Mouse (Mus musculus) frontal cortex, adult 2 months (tissue): Measurements from ENCODE around the gene Ap5z1. TPM values are rescaled to one million over a fixed set of nuclear protein-coding genes. Genes with fewer than 3 reads are reported as not detected.

ENCODE experiments used
- DNase-seq, 2 experiments: peaks; one replicate each; pipeline ENCODE4 v3.0.0; 2022; ENCODE audit warnings: low spot score in 1 of 2; ENCODE audit errors: extremely low spot score in 1 of 2
- polyA plus RNA-seq: library from polyadenylated mRNA; depleted of rRNA; stranded (reverse); fragments of >200 nt; gene quantifications from 2 replicates; pipeline ENCODE4 v1.2.3, GENCODE M21; 2012

Gene Ap5z1
- polyA plus RNA-seq, 1 experiment: 30.8 TPM

DNA sequence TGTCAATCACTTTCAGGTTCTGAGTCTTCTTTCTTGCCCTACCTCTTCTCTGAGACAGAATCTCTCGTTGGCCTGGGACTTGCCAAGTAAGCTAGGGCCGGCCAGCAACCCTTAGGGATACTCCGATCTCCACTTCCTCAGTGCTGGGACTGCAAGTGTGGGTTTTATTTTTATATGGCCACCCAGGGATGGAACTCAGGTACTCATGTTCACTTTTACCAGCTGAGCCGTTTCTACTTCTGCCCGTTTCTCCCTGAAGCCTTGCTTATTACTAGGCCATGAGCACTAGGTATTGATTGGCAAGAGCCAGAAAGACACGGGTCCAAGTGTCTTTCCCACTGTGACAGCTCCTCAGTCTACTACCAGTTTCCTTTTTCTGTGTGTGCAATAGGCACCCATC, 733 bp upstream of the Ap5z1 start:
- no peak for DNase-seq

GRCm38 (mm10) chr5:142468375-142468774, 4.6 kb downstream of the Ap5z1 start:
- DNase-seq: no peak

DNA sequence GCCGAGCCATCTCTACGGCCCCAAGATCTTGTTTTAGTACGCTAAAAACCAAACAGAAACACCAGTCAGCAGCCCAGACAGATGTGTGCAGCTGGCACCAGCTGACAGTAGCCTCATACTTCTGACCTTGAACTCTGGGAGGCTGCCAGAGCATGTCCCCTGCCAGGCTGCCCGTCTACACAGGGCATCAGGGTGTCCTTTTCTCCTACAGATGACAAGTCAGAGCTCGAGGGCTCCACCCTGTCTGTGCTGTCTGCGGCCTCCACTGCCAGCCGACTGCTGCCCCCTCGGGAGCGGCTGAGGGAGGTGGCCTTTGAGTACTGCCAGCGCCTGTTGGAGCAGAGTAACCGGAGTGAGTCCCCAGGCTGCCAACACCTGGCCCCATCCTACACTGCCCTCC, 6.1 kb downstream of the Ap5z1 start:
- no peak for DNase-seq

DNA sequence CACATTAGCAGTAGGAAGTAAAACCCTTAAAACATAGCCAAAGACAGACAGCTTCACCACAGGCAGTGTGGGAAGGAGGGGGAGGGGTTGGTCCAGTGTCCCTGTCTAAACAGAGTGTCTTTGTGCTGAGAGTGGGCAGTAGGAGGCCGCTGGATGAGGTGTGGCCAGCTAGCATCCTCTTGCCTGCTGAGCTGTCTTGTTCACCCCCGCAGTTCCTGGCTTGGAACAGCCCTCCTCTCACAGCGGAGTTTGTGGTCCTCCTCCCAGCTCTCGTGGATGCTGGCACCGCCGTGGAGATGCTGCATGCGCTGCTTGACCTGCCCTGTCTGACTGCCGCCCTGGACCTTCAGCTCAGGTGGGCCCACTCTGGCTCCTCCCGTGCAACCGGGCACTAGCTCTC, 10.0 kb downstream of the Ap5z1 start:
- peak; percentile 60 to 73 for DNase-seq

DNA sequence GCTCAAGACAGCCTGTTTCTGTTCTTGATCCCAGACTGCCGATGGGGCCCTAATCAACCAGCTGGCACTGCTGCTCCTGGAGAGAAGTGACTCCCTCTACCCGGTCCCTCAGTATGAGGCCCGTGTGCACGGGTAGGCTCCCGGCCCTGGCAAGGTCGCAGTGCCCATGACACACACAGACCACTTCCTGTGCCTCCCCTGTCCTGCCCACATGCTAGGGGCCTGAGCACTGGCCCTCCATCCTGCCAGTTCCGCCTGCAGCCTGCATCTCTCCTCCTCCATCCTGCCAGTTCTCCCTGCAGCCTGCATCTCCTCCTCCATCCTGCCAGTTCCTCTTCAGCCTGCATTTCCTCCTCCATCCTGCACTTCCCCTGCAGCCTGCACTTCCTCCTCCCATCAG, 11.9 kb downstream of the Ap5z1 start:
- no peak for DNase-seq

DNA sequence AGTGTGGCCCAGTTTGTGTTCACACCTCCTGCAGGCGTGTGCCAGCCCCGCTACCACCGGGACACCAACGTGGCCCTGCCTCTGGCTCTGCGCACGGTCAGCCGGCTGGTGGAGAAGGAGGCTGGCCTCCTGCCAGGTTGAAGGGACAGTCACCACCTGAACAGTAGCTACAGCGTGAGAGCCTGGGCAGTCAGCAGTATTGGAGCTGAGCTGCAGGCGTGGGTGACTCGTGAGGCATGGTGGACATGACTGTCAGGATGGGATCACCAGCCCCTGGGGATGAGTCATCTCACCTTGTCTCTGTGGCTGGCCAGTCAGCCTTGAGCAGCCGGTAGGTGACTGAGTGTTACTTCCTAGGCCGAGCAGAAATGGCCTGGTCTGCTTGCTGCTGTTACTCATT, 13.6 kb downstream of the Ap5z1 start:
- DNase-seq: peak in 1 of 2 experiments; percentile 34

DNA sequence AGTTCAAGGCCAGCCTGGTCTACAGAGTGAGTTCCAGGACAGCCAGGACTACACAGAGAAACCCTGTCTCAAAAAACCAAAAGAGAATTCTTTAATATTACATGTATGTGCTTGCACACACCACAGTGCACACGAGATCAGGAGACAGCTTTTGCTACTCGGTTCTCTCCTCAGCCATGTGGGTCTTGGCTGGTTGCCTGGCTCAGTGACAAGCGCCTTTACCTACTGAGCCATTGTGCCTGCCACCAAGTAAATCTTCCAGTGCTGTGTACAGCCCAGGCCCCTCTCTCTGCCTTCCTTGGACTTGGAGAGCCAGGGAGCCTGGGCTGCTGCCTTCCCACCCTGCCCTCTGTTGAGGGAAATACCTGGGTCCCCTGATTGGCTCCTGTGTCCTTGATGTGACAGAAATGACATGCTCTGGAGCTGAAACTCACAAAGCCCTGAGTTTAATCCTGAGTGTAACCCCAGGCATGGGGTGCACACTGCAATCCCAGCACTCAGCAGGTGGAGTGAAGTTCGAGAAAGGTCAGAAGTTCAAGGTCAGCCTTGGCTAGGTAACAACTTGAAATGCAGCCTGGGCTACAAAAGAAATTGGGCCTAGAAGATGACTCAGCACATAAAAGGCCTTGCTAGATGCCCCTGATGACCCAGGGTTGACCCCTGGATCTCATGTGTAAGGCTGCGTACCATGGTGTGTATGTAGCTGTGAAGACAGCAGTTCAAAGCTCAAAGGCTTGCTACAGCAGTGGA, 14.3 kb downstream of the Ap5z1 start:
- no peak for DNase-seq

DNA sequence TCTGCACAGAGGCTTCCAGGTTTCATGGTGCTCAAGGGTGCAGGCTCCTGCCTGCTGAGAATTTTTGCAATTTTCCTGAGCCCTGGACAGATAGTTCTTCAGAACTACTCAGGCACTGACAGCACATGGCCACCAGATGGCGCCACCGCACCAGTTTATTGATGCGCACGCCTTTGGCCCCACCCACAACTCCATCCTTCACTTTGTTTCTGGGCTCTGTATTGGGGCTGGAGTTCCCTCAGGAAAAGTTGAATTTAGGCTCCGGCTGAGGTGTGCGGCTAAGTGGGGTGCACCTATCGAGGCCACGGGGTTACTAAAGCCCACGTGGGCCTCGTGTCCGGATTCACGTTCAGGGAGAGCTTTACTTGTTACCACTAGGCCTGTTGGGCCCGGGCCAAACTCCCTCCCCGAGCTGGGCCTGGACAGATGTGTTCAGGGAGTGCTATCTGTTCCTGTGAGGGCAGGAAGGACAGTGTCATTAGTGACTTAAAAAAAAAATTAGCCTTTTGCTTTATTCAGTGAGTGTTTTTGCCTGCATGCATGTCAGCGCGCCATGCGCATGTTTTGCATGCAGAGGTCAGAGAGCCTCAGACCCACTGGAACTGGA, 15.2 kb downstream of the Ap5z1 start:
- DNase-seq: peak; percentile 55 to 90

GRCm38 (mm10) chr5:142482512-142482911, 18.8 kb downstream of the Ap5z1 start:
- DNase-seq: no peak

- no peak for DNase-seq
Measured at GRCm38 (mm10) chr5:142483581-142483980, 19.8 kb downstream of the Ap5z1 start.

- DNase-seq: no peak
Measured at GRCm38 (mm10) chr5:142486654-142487053, 22.9 kb downstream of the Ap5z1 start.

- DNase-seq: no peak
Measured at GRCm38 (mm10) chr5:142489955-142490707, 26.4 kb downstream of the Ap5z1 start.

DNA sequence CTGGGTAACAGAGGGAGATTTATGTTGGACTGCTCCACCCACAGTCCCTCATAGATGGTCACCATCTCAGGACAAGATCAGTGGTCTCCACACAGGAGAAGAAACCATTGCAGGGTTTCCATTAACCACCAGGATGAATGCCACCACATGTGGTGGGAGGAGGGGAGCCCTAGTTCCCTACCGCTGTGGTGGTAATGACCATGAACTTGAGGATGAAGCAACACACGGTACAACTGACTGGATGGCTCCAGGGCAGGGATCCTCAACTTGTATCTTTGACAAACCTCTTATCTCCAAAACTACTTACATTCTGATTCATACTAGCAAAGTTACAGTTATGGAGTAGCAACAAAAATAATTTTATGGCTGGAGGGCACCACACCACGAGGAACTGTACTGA, 29.6 kb downstream of the Ap5z1 start:
- DNase-seq: no peak

- DNase-seq: no peak
Measured at GRCm38 (mm10) chr5:142495321-142496096, 31.8 kb downstream of the Ap5z1 start.

DNA sequence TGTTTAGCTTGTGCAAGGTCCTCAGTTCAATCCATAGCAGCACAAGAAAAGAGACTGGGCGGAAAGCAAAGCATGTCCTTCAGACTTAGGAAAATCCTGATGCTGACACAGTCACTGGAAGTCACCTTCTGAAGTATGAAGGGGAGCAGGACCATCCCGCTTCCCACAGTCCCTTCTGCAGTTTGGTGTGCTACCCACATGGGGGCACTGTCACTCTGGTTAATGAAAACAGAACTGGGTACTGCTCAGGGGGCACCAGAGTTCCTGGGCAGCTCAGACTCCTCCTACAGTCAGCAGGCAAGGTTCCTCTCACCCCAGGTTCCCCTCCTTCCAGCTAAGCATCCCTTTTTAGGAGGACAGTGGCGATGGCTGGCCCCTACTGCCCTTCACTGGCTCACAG, 35.2 kb downstream of the Ap5z1 start:
- DNase-seq: peak in 1 of 2 experiments; percentile 48

- DNase-seq: no peak
Measured at GRCm38 (mm10) chr5:142500918-142501317, 37.2 kb downstream of the Ap5z1 start.

DNA sequence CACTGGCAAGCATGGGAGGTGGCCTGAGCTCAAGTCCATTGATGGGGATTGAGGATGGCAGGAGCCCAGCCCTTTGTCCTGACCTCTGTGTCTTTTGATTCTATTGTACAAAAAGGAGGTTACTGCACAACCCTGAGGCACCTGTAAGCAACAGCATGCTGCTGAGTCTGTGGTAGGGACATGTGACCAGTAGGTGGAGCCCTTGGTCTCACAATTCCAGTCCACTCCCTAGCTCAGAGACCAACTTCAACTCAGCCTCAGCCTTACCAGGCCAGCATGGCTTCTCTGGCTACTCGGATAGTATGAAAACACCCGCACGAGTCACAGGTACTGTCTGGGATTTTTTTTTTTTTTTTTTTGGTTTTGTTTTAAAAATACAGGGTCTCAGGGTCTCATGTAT, 38.7 kb downstream of the Ap5z1 start:
- DNase-seq: peak; percentile 78 to 89

DNA sequence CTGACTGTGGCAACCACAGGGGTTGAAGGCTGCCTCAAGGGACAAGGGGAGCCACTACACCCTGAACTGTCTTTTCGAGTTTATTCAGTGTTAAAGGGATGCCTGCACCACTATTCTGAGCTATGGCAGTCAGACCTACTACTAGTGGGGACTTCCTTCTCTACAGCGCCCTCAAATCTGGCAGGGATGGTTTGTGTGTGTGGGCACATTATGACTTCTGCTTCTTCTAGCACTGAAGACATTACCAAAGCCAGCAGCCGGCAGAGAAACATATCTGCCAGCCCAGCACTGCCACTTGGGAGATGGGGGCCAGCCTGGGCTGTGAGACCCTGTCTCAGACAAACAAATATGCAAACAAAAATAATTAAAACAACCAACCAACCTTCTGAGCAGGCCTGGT, 40.4 kb downstream of the Ap5z1 start:
- DNase-seq: peak in 1 of 2 experiments; percentile 68

- DNase-seq: no peak
Measured at GRCm38 (mm10) chr5:142505695-142506423, 42.1 kb downstream of the Ap5z1 start.
